Mouse (Mus musculus) liver, embryonic 11.5 days (tissue): ENCODE measurements at regions not wholly inside any gene's neighbourhood (a gene's known extent, or its start where the extent isn't known, plus 50 kb on each side); places are given as distances from the start of the nearest gene placed in this dataset.

Source experiments
- ATAC-seq: fragments of 200-750 bp; cut with Nextera tagmentation; replicated peaks from 2 replicates; pipeline ENCODE4 v1.8.0; 2017; ENCODE audit warnings: moderate number of reproducible peaks, mild to moderate bottlenecking, moderate TSS enrichment, moderate library complexity; ENCODE audit not compliant: low FRiP score
- DNase-seq: peaks from one replicate; pipeline ENCODE4 v3.0.0-alpha.2; 2017; ENCODE audit warnings: low spot score
- H3K27ac ChIP-seq: fragments of 300-500 bp; sonication (generic); 2 replicates; pipeline ENCODE4 v1.5.1; 2014; ENCODE audit warnings: mild to moderate bottlenecking, low read depth, low read length, control low read depth
- H3K27me3 ChIP-seq: fragments of 300-500 bp; sonication (generic); replicated peaks from 2 replicates; pipeline ENCODE4 v1.6.1; 2014; ENCODE audit warnings: low read length, mixed read lengths; ENCODE audit not compliant: control insufficient read depth, insufficient read depth
- H3K36me3 ChIP-seq: fragments of 300-500 bp; sonication (generic); 2 replicates; pipeline ENCODE4 v1.6.1; 2014; ENCODE audit warnings: mild to moderate bottlenecking, low read length, moderate library complexity, mixed read lengths; ENCODE audit not compliant: control insufficient read depth, insufficient read depth
- H3K4me1 ChIP-seq: fragments of 300-500 bp; sonication (generic); replicated peaks from 2 replicates; pipeline ENCODE4 v1.6.1; 2014; ENCODE audit warnings: low read length, mixed read lengths; ENCODE audit not compliant: control insufficient read depth, insufficient read depth
- H3K4me2 ChIP-seq: fragments of 300-500 bp; sonication (generic); 2 replicates; pipeline ENCODE4 v1.6.1; 2014; ENCODE audit warnings: mild to moderate bottlenecking, control low read depth, moderate library complexity
- H3K4me3 ChIP-seq: fragments of 300-500 bp; sonication (generic); 2 replicates; pipeline ENCODE4 v1.5.1; 2014; ENCODE audit warnings: low read depth, low read length, control low read depth
- H3K9ac ChIP-seq: fragments of 300-500 bp; sonication (generic); 2 replicates; pipeline ENCODE4 v1.6.1; 2014; ENCODE audit warnings: low read depth, low read length, control low read depth
- H3K9me3 ChIP-seq: fragments of 300-500 bp; sonication (generic); 2 replicates; pipeline ENCODE4 v1.6.1; 2016; ENCODE audit warnings: low read length, inconsistent platforms, mixed read lengths; ENCODE audit not compliant: control insufficient read depth
- WGBS: fragments of 180-500 bp; shearing (Covaris S2); extraction: QIAGEN DNeasy Blood & Tissue Kit; methylation state at CpG from one replicate; pipeline ENCODE4 v1.1.7; 2014; 5-methylcytosine and 5-hydroxymethylcytosine counted together

GRCm38 (mm10) chr14:97293109-97293508, 774.2 kb upstream of the Klhl1 start:
- Histone ChIP-seq H3K9ac (no peak overlapping the region), H3K4me2 (no peak overlapping the region), H3K4me3 (no peak overlapping the region), H3K36me3 (no peaks in the 10 kb centered on the region), H3K27ac (no peak overlapping the region), H3K4me1 (no peaks in the 10 kb centered on the region), H3K27me3 (no peaks in the 10 kb centered on the region), H3K9me3 (no peaks in the 10 kb centered on the region)
- ATAC-seq: no peak
- WGBS: 77% methylated on average over 4 of the region's 4 CpGs
- no peak for DNase-seq

- no peak overlapping the region for H3K4me2 ChIP-seq
- H3K27ac ChIP-seq: no peak overlapping the region
- DNase-seq (no peak), ATAC-seq (no peak)
- no peak overlapping the region for H3K4me3 ChIP-seq
- no peaks in the 10 kb centered on the region for H3K27me3 ChIP-seq
- no peak overlapping the region for H3K9ac ChIP-seq
- H3K4me1 ChIP-seq: no peaks in the 10 kb centered on the region
- H3K9me3 ChIP-seq: no peaks in the 10 kb centered on the region
- no peaks in the 10 kb centered on the region for H3K36me3 ChIP-seq
Observed at GRCm38 (mm10) chr14:97287447-97287846, 768.5 kb upstream of the Klhl1 start.

GRCm38 (mm10) chr14:97258461-97258860, 739.6 kb upstream of the Klhl1 start:
- H3K4me1 ChIP-seq: no peaks in the 10 kb centered on the region
- H3K9ac ChIP-seq: no peak overlapping the region
- H3K36me3 ChIP-seq: no peaks in the 10 kb centered on the region
- no peaks in the 10 kb centered on the region for H3K27me3 ChIP-seq
- H3K4me2 ChIP-seq: no peak overlapping the region
- H3K9me3 ChIP-seq: no peaks in the 10 kb centered on the region
- no peak overlapping the region for H3K27ac ChIP-seq
- no peak overlapping the region for H3K4me3 ChIP-seq
- WGBS: 63% methylated on average over 3 of the region's 3 CpGs
- DNase-seq (no peak), ATAC-seq (no peak)
